8 mouse cellular contexts compared by ENCODE assay signal in genomic region chr7:101820295-101821030, GRCm38 (mm10). TPM values are rescaled to one million over a fixed set of nuclear protein-coding genes. Genes with fewer than 3 reads are reported as not detected.
DNase-seq lines count a peak whose midpoint lies in the region; ATAC-seq and TF ChIP-seq lines count a peak whose summit lies in the region.

No protein-coding gene starts in this region.

- peak overlapping the region; percentile 88 for H3K4me2 ChIP-seq in intestine, embryonic 14.5 days (ENCODE audit: low read length)
- peak overlapping the region; percentile 51 for H3K4me2 ChIP-seq in neural tube, embryonic 14.5 days (ENCODE audit: low read depth, low read length)

- H3K79me2 ChIP-seq in liver, adult 2 months (ENCODE audit: control insufficient read depth, insufficient read depth, low read length): no peaks in the 10 kb centered on the region

- H3K4me3 ChIP-seq in liver, adult 2 months (ENCODE audit: insufficient read depth, low read depth, low read length): peak overlapping the region; percentile 5; the same call in 1 of the 2 replicates
- H3K4me3 ChIP-seq in intestine, embryonic 14.5 days (ENCODE audit: low read depth, low read length): peak overlapping the region; percentile 38
- H3K4me3 ChIP-seq in neural tube, embryonic 14.5 days (ENCODE audit: low read depth, low read length): peak overlapping the region; percentile 19; the same call in 1 of the 2 replicates

- no peak for ATAC-seq in intestine, embryonic 14.5 days (replicated peaks; ENCODE audit: low FRiP score, low TSS enrichment, low read depth)
- no peak for ATAC-seq in neural tube, embryonic 14.5 days (ENCODE audit: low read depth)
- no peak for ATAC-seq in monocyte, adult 5-6 weeks (replicated peaks; ENCODE audit: insufficient number of reproducible peaks, low FRiP score, low TSS enrichment, poor library complexity, severe bottlenecking)

- TF ChIP-seq POLR2A in liver, adult 2 months (IDR thresholded peaks at IDR 0.05; ENCODE audit: extremely low read depth, insufficient read depth, low read length): no peak

- peaks cover 14% of the 10 kb centered on the region for H3K27me3 ChIP-seq in liver, adult 2 months (ENCODE audit: control insufficient read depth, insufficient read depth, low read length)
- H3K27me3 ChIP-seq in intestine, embryonic 14.5 days (replicated peaks; ENCODE audit: control insufficient read depth, insufficient read depth, low read length): peaks cover 67% of the 10 kb centered on the region
- H3K27me3 ChIP-seq in neural tube, embryonic 14.5 days (ENCODE audit: control insufficient read depth, insufficient read depth, low read length): peaks cover 54% of the 10 kb centered on the region

- peaks cover 5% of the 10 kb centered on the region for H3K36me3 ChIP-seq in liver, adult 2 months (ENCODE audit: control insufficient read depth, insufficient read depth, low read length)
- H3K36me3 ChIP-seq in intestine, embryonic 14.5 days (ENCODE audit: control insufficient read depth, insufficient read depth, low read length): peaks cover 22% of the 10 kb centered on the region
- no peaks in the 10 kb centered on the region for H3K36me3 ChIP-seq in neural tube, embryonic 14.5 days (ENCODE audit: control insufficient read depth, insufficient read depth, low read length)

- 10% methylated on average over 35 of the region's 35 CpGs for WGBS in liver, adult 2 months
- 3% methylated on average over 35 of the region's 35 CpGs for WGBS in intestine, embryonic 14.5 days
- WGBS in neural tube, embryonic 14.5 days: 3% methylated on average over 34 of the region's 35 CpGs

- no peak overlapping the region for H3K9ac ChIP-seq in liver, adult 2 months (ENCODE audit: low read depth, low read length)
- peak overlapping the region; percentile 16; the same call in 1 of the 2 replicates for H3K9ac ChIP-seq in intestine, embryonic 14.5 days (ENCODE audit: low read length)
- no peak overlapping the region for H3K9ac ChIP-seq in neural tube, embryonic 14.5 days (replicated peaks; ENCODE audit: low read depth, low read length)

- DNase-seq in liver, adult 2 months (ENCODE audit: extremely low read depth, low read depth, low spot score): no peak
- DNase-seq in liver: no peak
- DNase-seq in embryo, embryonic 11 days: peak; percentile 65
- peak; percentile 76 for DNase-seq in intestine, embryonic 14.5 days (ENCODE audit: low spot score)
- no peak for DNase-seq in left cerebral cortex, adult 8-10 months (ENCODE audit: low spot score in 2 of 2)
- DNase-seq in adrenal gland, postnatal 14 days: no peak

- peaks cover 6% of the 10 kb centered on the region; the same call in 1 of the 2 replicates for H3K4me1 ChIP-seq in liver, adult 2 months (ENCODE audit: control insufficient read depth, insufficient read depth, low read length)
- H3K4me1 ChIP-seq in intestine, embryonic 14.5 days (replicated peaks; ENCODE audit: control insufficient read depth, insufficient read depth, low read length): peaks cover 24% of the 10 kb centered on the region
- peaks cover 13% of the 10 kb centered on the region; the same call in 1 of the 2 replicates for H3K4me1 ChIP-seq in neural tube, embryonic 14.5 days (ENCODE audit: control insufficient read depth, insufficient read depth, low read length)

- no peak overlapping the region for H3K27ac ChIP-seq in liver, adult 2 months (replicated peaks; ENCODE audit: insufficient read depth, low read depth, low read length)
- no peak overlapping the region for H3K27ac ChIP-seq in intestine, embryonic 14.5 days (ENCODE audit: low read depth)
- no peak overlapping the region for H3K27ac ChIP-seq in neural tube, embryonic 14.5 days (ENCODE audit: low read depth, low read length)

- no peak for TF ChIP-seq CTCF in liver, adult 2 months (IDR thresholded peaks at IDR 0.05; ENCODE audit: low read depth, low read length)

- no peaks in the 10 kb centered on the region for H3K9me3 ChIP-seq in intestine, embryonic 14.5 days (ENCODE audit: control insufficient read depth, low read length)
- no peaks in the 10 kb centered on the region for H3K9me3 ChIP-seq in neural tube, embryonic 14.5 days (ENCODE audit: control insufficient read depth, low read length)

RNA-seq across cellular contexts. Expression of gene Phox2a, which starts 2.4 kb away (rescaled TPM):
- total RNA-seq in liver, adult 2 months (2014; rRNA removed): not detected in 2 replicates
- polyA plus RNA-seq in liver, adult 2 months (2012; rRNA removed): not detected in 2 replicates
- polyA plus RNA-seq in intestine, embryonic 14.5 days (2014; fragmentation: Nextera tagmentation; extraction: Ambion mirVana): 6.9 and 7.5 TPM in 2 replicates
- 1.8 and 2.4 TPM in 2 replicates for polyA plus RNA-seq in neural tube, embryonic 14.5 days (2014; fragmentation: Nextera tagmentation; extraction: Ambion mirVana)
- total RNA-seq in monocyte, adult 5-6 weeks (2017): not detected in 3 replicates
- under 1 TPM in 3 of 4 experiments, not detected in 1; 0.30 to 0.39 (median 0.30) TPM for total RNA-seq in left cerebral cortex, adult 8-10 months (2022)
- total RNA-seq in adrenal gland, postnatal 14 days (2021): 25.7 and 30.6 TPM in 2 replicates

RNA-seq across cellular contexts. Expression of gene Inppl1, which starts 17.6 kb away (rescaled TPM):
- total RNA-seq in liver, adult 2 months (2014; rRNA removed): 10.9 and 13.5 TPM in 2 replicates
- polyA plus RNA-seq in liver, adult 2 months (2012; rRNA removed): 25.4 and 32.9 TPM in 2 replicates
- 24.8 and 27.2 TPM in 2 replicates for polyA plus RNA-seq in intestine, embryonic 14.5 days (2014; fragmentation: Nextera tagmentation; extraction: Ambion mirVana)
- polyA plus RNA-seq in neural tube, embryonic 14.5 days (2014; fragmentation: Nextera tagmentation; extraction: Ambion mirVana): 6.6 and 9.3 TPM in 2 replicates
- total RNA-seq in monocyte, adult 5-6 weeks (2017): 20.6 to 58.3 TPM (median 31.0 TPM) in 3 replicates
- total RNA-seq in left cerebral cortex, adult 8-10 months (2022): 10 to 100 TPM; 35.7 to 46.9 (median 42.6) TPM
- 87.3 and 87.4 TPM in 2 replicates for total RNA-seq in adrenal gland, postnatal 14 days (2021)

RNA-seq across cellular contexts. Expression of gene Folr2, which starts 36.5 kb away (rescaled TPM):
- total RNA-seq in liver, adult 2 months (2014; rRNA removed): 19.7 and 37.4 TPM in 2 replicates
- 13.3 and 23.1 TPM in 2 replicates for polyA plus RNA-seq in liver, adult 2 months (2012; rRNA removed)
- polyA plus RNA-seq in intestine, embryonic 14.5 days (2014; fragmentation: Nextera tagmentation; extraction: Ambion mirVana): 2.1 and 2.5 TPM in 2 replicates
- polyA plus RNA-seq in neural tube, embryonic 14.5 days (2014; fragmentation: Nextera tagmentation; extraction: Ambion mirVana): 3.5 TPM in 1 of 2 replicates, not detected in the other
- total RNA-seq in monocyte, adult 5-6 weeks (2017): not detected in 3 replicates
- total RNA-seq in left cerebral cortex, adult 8-10 months (2022): under 1 TPM in 1 of 4 experiments, not detected in 3; 0.55 TPM
- 2.9 and 3.9 TPM in 2 replicates for total RNA-seq in adrenal gland, postnatal 14 days (2021)

RNA-seq across cellular contexts. Expression of gene Anapc15, which starts 43.1 kb away (rescaled TPM):
- 16.6 and 17.1 TPM in 2 replicates for total RNA-seq in liver, adult 2 months (2014; rRNA removed)
- 27.3 and 31.8 TPM in 2 replicates for polyA plus RNA-seq in liver, adult 2 months (2012; rRNA removed)
- polyA plus RNA-seq in intestine, embryonic 14.5 days (2014; fragmentation: Nextera tagmentation; extraction: Ambion mirVana): 71.3 and 76.3 TPM in 2 replicates
- polyA plus RNA-seq in neural tube, embryonic 14.5 days (2014; fragmentation: Nextera tagmentation; extraction: Ambion mirVana): 61.0 and 77.4 TPM in 2 replicates
- total RNA-seq in monocyte, adult 5-6 weeks (2017): 42.5 to 46.2 TPM (median 43.1 TPM) in 3 replicates
- 10 to 100 TPM; 30.0 to 45.4 (median 32.9) TPM for total RNA-seq in left cerebral cortex, adult 8-10 months (2022)
- total RNA-seq in adrenal gland, postnatal 14 days (2021): 24.0 and 27.0 TPM in 2 replicates

RNA-seq across cellular contexts. Expression of gene Folr1, which starts 50.1 kb away (rescaled TPM):
- total RNA-seq in liver, adult 2 months (2014; rRNA removed): 0.20 TPM in 1 of 2 replicates, not detected in the other
- 0.23 TPM in 1 of 2 replicates, not detected in the other for polyA plus RNA-seq in liver, adult 2 months (2012; rRNA removed)
- polyA plus RNA-seq in intestine, embryonic 14.5 days (2014; fragmentation: Nextera tagmentation; extraction: Ambion mirVana): 76.1 and 79.2 TPM in 2 replicates
- 1.1 and 1.4 TPM in 2 replicates for polyA plus RNA-seq in neural tube, embryonic 14.5 days (2014; fragmentation: Nextera tagmentation; extraction: Ambion mirVana)
- not detected in 3 replicates for total RNA-seq in monocyte, adult 5-6 weeks (2017)
- 1 to 10 TPM in 2 of 4 experiments, under 1 TPM in 2; 0.46 to 9.8 (median 1.2) TPM for total RNA-seq in left cerebral cortex, adult 8-10 months (2022)
- 2.6 and 3.0 TPM in 2 replicates for total RNA-seq in adrenal gland, postnatal 14 days (2021)

Comparison
In these comparisons a context has a peak if more than half of its experiments do, and no peak if none do; other contexts are left out.
1. DNase-seq: peak in embryo, embryonic 11 days (single experiment) and intestine, embryonic 14.5 days (single experiment); none in liver, adult 2 months (single experiment), liver (single experiment), left cerebral cortex, adult 8-10 months (0 of 2) and adrenal gland, postnatal 14 days (single experiment).
2. RNA of gene Phox2a, which starts 2.4 kb away (total RNA-seq): 25.7 to 30.6 TPM in adrenal gland, postnatal 14 days; 0.30 to 0.39 TPM in left cerebral cortex, adult 8-10 months, not detected in liver, adult 2 months and not detected in monocyte, adult 5-6 weeks; every median in the first group is over 10 times any median in the second.
3. Peak in every context shown above with its lines, with median percentiles within 50 percentile points of each other: H3K4me3 ChIP-seq.